Mouse (Mus musculus): ENCODE measurements around the gene Gm42791.

GRCm38 (mm10) chr5:148982396-148982795 is 12.6 kb downstream of the Gm42791 start:
- no peak for TF ChIP-seq CTCF (IDR thresholded peaks at IDR 0.05; ENCODE audit: low read depth, low read length)
- no peak for TF ChIP-seq POLR2A (IDR thresholded peaks at IDR 0.05; ENCODE audit: extremely low read depth, insufficient read depth, low read length)

All from liver, adult 2 months (tissue).